Mouse (Mus musculus): ENCODE measurements around the gene Zmiz2.

- TF ChIP-seq CHD2 (IDR thresholded peaks at IDR 0.05; ENCODE audit: low read depth, low read length) (no peak), MAFK (IDR thresholded peaks at IDR 0.05; ENCODE audit: insufficient read depth, low read depth, low read length) (0 out of 2 replicates have a peak, but pooled peaks have one; percentile 3), HCFC1 (IDR thresholded peaks at IDR 0.05; ENCODE audit: borderline replicate concordance, insufficient read depth, low read length) (0 out of 2 replicates have a peak, but pooled peaks have one; percentile 45), ZNF384 (IDR thresholded peaks at IDR 0.05; ENCODE audit: low read depth, low read length) (no peak), ZC3H11A (IDR thresholded peaks at IDR 0.05; ENCODE audit: borderline replicate concordance, low read depth, low read length) (no peak)
Measured at GRCm38 (mm10) chr11:6365885-6366284, 23.0 kb upstream of the Zmiz2 start.
